Mouse (Mus musculus) hindbrain, embryonic 11.5 days (tissue): Measurements from ENCODE around the gene Ncapg. TPM values are rescaled to one million over a fixed set of nuclear protein-coding genes. Genes with fewer than 3 reads are reported as not detected.

Experiments used
- ATAC-seq: fragments of 200-750 bp; cut with Nextera tagmentation; 2 replicates; pipeline ENCODE4 v1.8.0; 2017; ENCODE audit warnings: mild to moderate bottlenecking, moderate TSS enrichment, moderate library complexity; ENCODE audit not compliant: low FRiP score
- DNase-seq: peaks from one replicate; pipeline ENCODE4 v3.0.0-alpha.2; 2015; ENCODE audit warnings: low spot score
- H3K27ac ChIP-seq: fragments of 300-500 bp; sonication (generic); 2 replicates; pipeline ENCODE4 v1.5.1; 2014; ENCODE audit warnings: mild to moderate bottlenecking, low read depth, low read length
- H3K27me3 ChIP-seq: fragments of 300-500 bp; sonication (generic); 2 replicates; pipeline ENCODE4 v1.6.1; 2014; ENCODE audit warnings: mild to moderate bottlenecking, low read length, moderate library complexity, mixed read lengths; ENCODE audit not compliant: control insufficient read depth, insufficient read depth
- H3K36me3 ChIP-seq: fragments of 300-500 bp; sonication (generic); 2 replicates; pipeline ENCODE4 v1.6.1; 2014; ENCODE audit warnings: mild to moderate bottlenecking, low read length, moderate library complexity, mixed read lengths; ENCODE audit not compliant: control insufficient read depth, insufficient read depth
- H3K4me1 ChIP-seq: fragments of 300-500 bp; sonication (generic); replicated peaks from 2 replicates; pipeline ENCODE4 v1.6.1; 2014; ENCODE audit warnings: low read length, mixed read lengths; ENCODE audit not compliant: control insufficient read depth, insufficient read depth
- H3K4me2 ChIP-seq: fragments of 300-500 bp; sonication (generic); replicated peaks from 2 replicates; pipeline ENCODE4 v1.6.1; 2014; ENCODE audit warnings: mild to moderate bottlenecking, low read depth, low read length
- H3K4me3 ChIP-seq: fragments of 300-500 bp; sonication (generic); 2 replicates; pipeline ENCODE4 v1.5.1; 2014; ENCODE audit warnings: low read depth, low read length
- H3K9ac ChIP-seq: fragments of 300-500 bp; sonication (generic); 2 replicates; pipeline ENCODE4 v1.6.1; 2014; ENCODE audit warnings: low read depth, low read length
- H3K9me3 ChIP-seq: fragments of 300-500 bp; sonication (generic); 2 replicates; pipeline ENCODE4 v1.6.1; 2016; ENCODE audit warnings: low read length; ENCODE audit not compliant: control insufficient read depth
- WGBS: fragments of 180-500 bp; shearing (Covaris S2); extraction: QIAGEN DNeasy Blood & Tissue Kit; methylation state at CpG from one replicate; pipeline ENCODE4 v1.1.7; 2014; 5-methylcytosine and 5-hydroxymethylcytosine counted together
- polyA plus RNA-seq: library from polyadenylated mRNA; unstranded; fragments of >200 nt; fragmentation: Nextera tagmentation; extraction: Ambion mirVana; gene quantifications from 2 replicates; pipeline ENCODE4 v1.2.1, GENCODE M21; 2014

Ncapg gene
- polyA plus RNA-seq, 1 experiment from 2014 or later, result 63.9 TPM

GRCm38 (mm10) chr5:45683388-45683787, 13.7 kb downstream of the Ncapg start:
- ATAC-seq (no peak), DNase-seq (no peak)
- WGBS, result 90% methylated on average over 1 of the region's 1 CpGs
- H3K36me3 ChIP-seq, result no peaks in the 10 kb centered on the region; the same call in 1 of the 2 replicates
- H3K27ac ChIP-seq, result no peak overlapping the region
- H3K4me2 ChIP-seq, result no peak overlapping the region
- no peak overlapping the region for H3K9ac ChIP-seq
- H3K4me1 ChIP-seq, result no peaks in the 10 kb centered on the region
- H3K9me3 ChIP-seq, result no peaks in the 10 kb centered on the region
- no peaks in the 10 kb centered on the region for H3K27me3 ChIP-seq
- H3K4me3 ChIP-seq, result no peak overlapping the region

- H3K4me1 ChIP-seq, result no peaks in the 10 kb centered on the region
- H3K27ac ChIP-seq, result no peak overlapping the region
- no peaks in the 10 kb centered on the region; the same call in 1 of the 2 replicates for H3K36me3 ChIP-seq
- 100% methylated on average over 2 of the region's 2 CpGs for WGBS
- H3K4me2 ChIP-seq, result no peak overlapping the region
- ATAC-seq (no peak), DNase-seq (no peak)
- no peak overlapping the region for H3K4me3 ChIP-seq
- H3K9ac ChIP-seq, result no peak overlapping the region
- no peaks in the 10 kb centered on the region for H3K9me3 ChIP-seq
- no peaks in the 10 kb centered on the region for H3K27me3 ChIP-seq
These were observed 15.5 kb downstream of the Ncapg start for GRCm38 (mm10) chr5:45685243-45685642.

- no peak for DNase-seq
- no peak overlapping the region for H3K4me3 ChIP-seq
- no peaks in the 10 kb centered on the region for H3K9me3 ChIP-seq
- H3K9ac ChIP-seq, result no peak overlapping the region
- ATAC-seq, result no peak
- 98% methylated on average over 3 of the region's 3 CpGs for WGBS
- no peak overlapping the region for H3K27ac ChIP-seq
- H3K4me2 ChIP-seq, result no peak overlapping the region
- no peaks in the 10 kb centered on the region; the same call in 1 of the 2 replicates for H3K36me3 ChIP-seq
- no peaks in the 10 kb centered on the region for H3K27me3 ChIP-seq
- no peaks in the 10 kb centered on the region for H3K4me1 ChIP-seq
These were observed 16.5 kb downstream of the Ncapg start for GRCm38 (mm10) chr5:45686223-45686622.

- Histone ChIP-seq H3K36me3 (no peaks in the 10 kb centered on the region; the same call in 1 of the 2 replicates), H3K27ac (no peak overlapping the region), H3K27me3 (no peaks in the 10 kb centered on the region), H3K4me1 (no peaks in the 10 kb centered on the region), H3K4me3 (no peak overlapping the region), H3K4me2 (no peak overlapping the region), H3K9me3 (no peaks in the 10 kb centered on the region), H3K9ac (no peak overlapping the region)
- WGBS, result 85% methylated on average over 4 of the region's 4 CpGs
- DNase-seq, result no peak
- ATAC-seq, result no peak
These were observed 19.4 kb downstream of the Ncapg start for GRCm38 (mm10) chr5:45689152-45689551.

- no peak overlapping the region for H3K27ac ChIP-seq
- no peak overlapping the region for H3K4me3 ChIP-seq
- no peak overlapping the region for H3K9ac ChIP-seq
- ATAC-seq (no peak), DNase-seq (no peak)
- H3K4me1 ChIP-seq, result no peaks in the 10 kb centered on the region
- H3K4me2 ChIP-seq, result no peak overlapping the region
- no peaks in the 10 kb centered on the region for H3K9me3 ChIP-seq
- H3K27me3 ChIP-seq, result no peaks in the 10 kb centered on the region
- WGBS, result 81% methylated on average over 2 of the region's 2 CpGs
- no peaks in the 10 kb centered on the region for H3K36me3 ChIP-seq
These were observed 21.1 kb downstream of the Ncapg start for GRCm38 (mm10) chr5:45690802-45691201.

GRCm38 (mm10) chr5:45691678-45692077, 22.0 kb downstream of the Ncapg start:
- DNase-seq (no peak), ATAC-seq (no peak)
- Histone ChIP-seq H3K4me3 (no peak overlapping the region), H3K4me1 (no peaks in the 10 kb centered on the region), H3K36me3 (no peaks in the 10 kb centered on the region), H3K9ac (no peak overlapping the region), H3K4me2 (no peak overlapping the region), H3K27me3 (no peaks in the 10 kb centered on the region), H3K9me3 (no peaks in the 10 kb centered on the region), H3K27ac (no peak overlapping the region)
- 88% methylated on average over 6 of the region's 6 CpGs for WGBS

GRCm38 (mm10) chr5:45706811-45707210, 37.1 kb downstream of the Ncapg start:
- no peaks in the 10 kb centered on the region for H3K27me3 ChIP-seq
- DNase-seq, result no peak
- no peak overlapping the region for H3K4me2 ChIP-seq
- no peaks in the 10 kb centered on the region for H3K36me3 ChIP-seq
- no peaks in the 10 kb centered on the region for H3K4me1 ChIP-seq
- 96% methylated on average over 2 of the region's 2 CpGs for WGBS
- H3K4me3 ChIP-seq, result no peak overlapping the region
- no peaks in the 10 kb centered on the region for H3K9me3 ChIP-seq
- H3K9ac ChIP-seq, result no peak overlapping the region
- no peak overlapping the region for H3K27ac ChIP-seq
- ATAC-seq, result no peak

GRCm38 (mm10) chr5:45709653-45710052, 39.9 kb downstream of the Ncapg start:
- DNase-seq (no peak), ATAC-seq (no peak)
- no peak overlapping the region for H3K9ac ChIP-seq
- no peak overlapping the region for H3K27ac ChIP-seq
- H3K4me1 ChIP-seq, result no peaks in the 10 kb centered on the region
- H3K4me3 ChIP-seq, result no peak overlapping the region
- H3K9me3 ChIP-seq, result no peaks in the 10 kb centered on the region
- H3K36me3 ChIP-seq, result no peaks in the 10 kb centered on the region
- H3K4me2 ChIP-seq, result no peak overlapping the region
- H3K27me3 ChIP-seq, result no peaks in the 10 kb centered on the region
- WGBS, result 97% methylated on average over 2 of the region's 2 CpGs

GRCm38 (mm10) chr5:45718848-45719488, 49.2 kb downstream of the Ncapg start:
- no peaks in the 10 kb centered on the region for H3K27me3 ChIP-seq
- H3K4me2 ChIP-seq, result no peak overlapping the region
- no peaks in the 10 kb centered on the region for H3K36me3 ChIP-seq
- DNase-seq (no peak), ATAC-seq (no peak)
- no peak overlapping the region for H3K27ac ChIP-seq
- H3K4me3 ChIP-seq, result no peak overlapping the region
- no peaks in the 10 kb centered on the region for H3K9me3 ChIP-seq
- 87% methylated on average over 6 of the region's 6 CpGs for WGBS
- no peaks in the 10 kb centered on the region for H3K4me1 ChIP-seq
- H3K9ac ChIP-seq, result no peak overlapping the region
